ENCODE assay signal across 23 mouse cellular contexts in the genomic region with DNA sequence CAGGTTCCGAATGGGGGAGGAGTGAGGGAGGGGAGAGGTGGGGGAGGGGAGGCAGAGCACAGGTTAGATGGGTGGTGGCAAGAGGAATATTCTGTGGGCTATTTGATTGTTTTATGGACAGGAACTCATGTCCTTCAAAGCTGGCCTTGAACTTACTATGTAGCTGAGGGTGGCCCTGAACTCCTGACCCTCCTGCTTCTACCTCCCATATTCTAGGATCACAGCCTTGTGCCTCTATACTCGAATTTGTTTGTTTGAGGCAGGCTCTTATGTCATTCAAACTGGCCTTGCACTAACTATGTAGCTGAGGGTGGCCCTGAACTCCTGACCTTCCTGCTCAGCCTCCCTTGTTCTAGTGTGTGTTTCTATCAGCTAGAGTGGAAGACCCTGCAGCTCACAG.
"Had no signal": no experiment of that assay in that cellular context is flagged by ENCODE, and none has a peak within 500 bp of the region (broad histone marks: within the 10 kb centered on the region; RNA-seq: fewer than 3 reads in every experiment).

No protein-coding gene starts in this region.

- H3K9ac ChIP-seq: heart, embryonic 13.5 days; heart, embryonic 15.5 days; hindbrain, embryonic 13.5 days; hindbrain, embryonic 15.5 days; limb, embryonic 13.5 days; limb, embryonic 15.5 days; liver, embryonic 12.5 days had no signal

- H3K4me3 ChIP-seq: heart, adult 2 months; heart, embryonic 13.5 days; heart, embryonic 15.5 days; hindbrain, embryonic 13.5 days; hindbrain, embryonic 15.5 days; layer of hippocampus, adult 2 months; limb, embryonic 13.5 days; limb, embryonic 15.5 days; liver, embryonic 12.5 days had no signal

- H3K27ac ChIP-seq: heart, adult 2 months; heart, embryonic 13.5 days; heart, embryonic 15.5 days; hindbrain, embryonic 13.5 days; hindbrain, embryonic 15.5 days; hindbrain, postnatal 0 days; layer of hippocampus, adult 2 months; limb, embryonic 13.5 days; limb, embryonic 15.5 days; liver, embryonic 12.5 days had no signal

- DNase-seq: gastrocnemius, postnatal 14 days; gastrocnemius, postnatal 36 days; heart, adult 11 months; heart, adult 2 months; heart, postnatal 14 days; heart, postnatal 36 days; kidney, adult 18-20 months; kidney, adult 8-10 months; kidney, postnatal 10 days; kidney, postnatal 25 days; kidney, postnatal 4 days; left cerebral cortex, postnatal 4 days had no signal

- H3K4me2 ChIP-seq: heart, embryonic 11.5 days; heart, embryonic 13.5 days; heart, embryonic 15.5 days; hindbrain, embryonic 13.5 days; hindbrain, embryonic 15.5 days; limb, embryonic 13.5 days; limb, embryonic 15.5 days; liver, embryonic 12.5 days had no signal

- H3K9me3 ChIP-seq: heart, embryonic 15.5 days; hindbrain, embryonic 15.5 days; limb, embryonic 15.5 days had no signal

- H3K36me3 ChIP-seq: heart, embryonic 13.5 days; heart, embryonic 15.5 days; hindbrain, embryonic 13.5 days; hindbrain, embryonic 15.5 days; limb, embryonic 13.5 days; limb, embryonic 15.5 days; liver, embryonic 12.5 days had no signal

- H3K27me3 ChIP-seq: heart, embryonic 13.5 days; heart, embryonic 15.5 days; hindbrain, embryonic 15.5 days; limb, embryonic 13.5 days; limb, embryonic 15.5 days; liver, embryonic 12.5 days had no signal

- ATAC-seq: hindbrain, postnatal 0 days; intestine, postnatal 0 days; liver, embryonic 12.5 days had no signal
